Comparison of ENCODE assay signal across 8 mouse cellular contexts in the genomic region with DNA sequence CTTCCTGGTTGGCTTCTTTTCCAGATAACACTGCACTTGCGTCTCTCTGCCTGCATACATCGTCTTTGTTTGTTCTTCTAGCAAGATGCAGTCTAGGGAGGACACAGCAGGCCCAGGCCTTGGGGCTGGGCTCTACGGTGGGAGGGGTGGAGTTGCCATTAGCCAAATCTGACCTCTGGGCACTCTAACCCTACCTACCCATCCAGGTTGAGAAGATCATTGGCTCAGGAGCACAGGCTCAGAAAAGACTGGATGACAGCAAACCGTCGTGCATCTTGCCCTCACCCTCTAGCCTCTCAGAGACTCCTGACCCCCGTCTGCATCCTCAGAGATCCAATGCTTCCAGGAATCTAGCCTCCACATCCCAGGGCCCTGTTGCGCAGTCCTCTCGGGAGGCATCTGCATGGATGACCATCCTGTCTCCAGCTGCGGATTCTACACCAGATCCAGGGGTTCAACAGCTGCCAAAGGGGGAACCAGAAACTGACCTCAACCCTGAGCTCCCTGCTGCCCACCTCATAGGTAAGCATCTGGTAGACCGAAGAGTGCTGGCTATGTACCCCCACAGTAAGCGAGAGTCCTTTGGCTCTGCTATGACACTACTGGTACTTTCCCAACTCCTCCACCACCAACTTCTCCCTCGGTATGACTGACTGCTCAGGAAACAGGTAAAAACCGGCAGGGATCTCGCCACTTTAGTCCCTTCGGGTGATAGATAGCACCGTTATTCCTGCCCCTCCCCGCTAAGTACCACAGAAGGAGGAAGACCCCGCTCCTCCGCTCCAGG. TPM values are rescaled to one million over a fixed set of nuclear protein-coding genes. Genes with fewer than 3 reads are reported as not detected.
DNase-seq lines count a peak whose midpoint lies in the region; ATAC-seq and TF ChIP-seq lines count a peak whose summit lies in the region.

No protein-coding gene starts in this region.

- peaks cover 16% of the 10 kb centered on the region for H3K4me1 ChIP-seq in liver, postnatal 0 days (ENCODE audit: insufficient read depth)

- peak; percentile 27; the same call in 1 of the 2 replicates for ATAC-seq in frontal cortex, adult (ENCODE audit: low TSS enrichment)
- peak; percentile 27; the same call in 1 of the 2 replicates for ATAC-seq in liver, postnatal 0 days

- no peaks in the 10 kb centered on the region for H3K9me3 ChIP-seq in liver, postnatal 0 days (ENCODE audit: low read length)

- no peak for TF ChIP-seq CTCF in liver, postnatal 0 days (IDR thresholded peaks at IDR 0.05; ENCODE audit: low read depth)

- 34% methylated on average over 19 of the region's 19 CpGs for WGBS in liver, postnatal 0 days (ENCODE audit: insufficient replicate concordance)

- H3K27ac ChIP-seq in liver, postnatal 0 days (ENCODE audit: low read depth), result peak overlapping the region; percentile 78

- peak overlapping the region; percentile 44 for H3K4me3 ChIP-seq in liver, postnatal 0 days (ENCODE audit: low read depth, low read length)

- peak overlapping the region; percentile 80 for H3K4me2 ChIP-seq in liver, postnatal 0 days (ENCODE audit: low read depth, low read length)

- H3K27me3 ChIP-seq in liver, postnatal 0 days (ENCODE audit: insufficient read depth, low read length), result peaks cover 13% of the 10 kb centered on the region

- no peaks in the 10 kb centered on the region; the same call in 1 of the 2 replicates for H3K36me3 ChIP-seq in liver, postnatal 0 days (replicated peaks; ENCODE audit: insufficient read depth, low read length)

- peak overlapping the region; percentile 35 for H3K9ac ChIP-seq in liver, postnatal 0 days (replicated peaks)

- no peak for DNase-seq in frontal cortex, postnatal 10 days (ENCODE audit: low spot score in 2 of 2)
- DNase-seq in thymus, postnatal 0 days (ENCODE audit: low spot score), result peak; percentile 31
- no peak for DNase-seq in thymus, postnatal 25 days
- DNase-seq in liver, postnatal 0 days, result no peak
- no peak for DNase-seq in embryo, embryonic 10 days (ENCODE audit: low spot score)
- DNase-seq in urinary bladder, postnatal 4 days (ENCODE audit: low spot score in 2 of 2), result no peak
- no peak for DNase-seq in cerebellum, postnatal 10 days

- TF ChIP-seq EP300 in liver, postnatal 0 days (IDR thresholded peaks at IDR 0.05; ENCODE audit: low read depth), result no peak

RNA-seq across cellular contexts. Expression of a gene that starts 0.8 kb away (rescaled TPM):
- polyA plus RNA-seq in thymus, postnatal 0 days (2015; fragmentation: Nextera tagmentation; extraction: Ambion mirVana), result 144 and 167 TPM in 2 replicates
- 5.3 and 6.0 TPM in 2 replicates for polyA plus RNA-seq in liver, postnatal 0 days (2015; fragmentation: Nextera tagmentation; extraction: Ambion mirVana)

RNA-seq across cellular contexts. Expression of a gene that starts 6.8 kb away (rescaled TPM):
- 4.2 and 5.7 TPM in 2 replicates for polyA plus RNA-seq in thymus, postnatal 0 days (2015; fragmentation: Nextera tagmentation; extraction: Ambion mirVana)
- 0.59 and 0.75 TPM in 2 replicates for polyA plus RNA-seq in liver, postnatal 0 days (2015; fragmentation: Nextera tagmentation; extraction: Ambion mirVana)

RNA-seq across cellular contexts. Expression of a gene that starts 6.8 kb away (rescaled TPM):
- polyA plus RNA-seq in thymus, postnatal 0 days (2015; fragmentation: Nextera tagmentation; extraction: Ambion mirVana), result 35.3 and 41.8 TPM in 2 replicates
- polyA plus RNA-seq in liver, postnatal 0 days (2015; fragmentation: Nextera tagmentation; extraction: Ambion mirVana), result 41.2 and 44.2 TPM in 2 replicates

RNA-seq across cellular contexts. Expression of a gene that starts 10.1 kb away (rescaled TPM):
- 4.4 and 4.7 TPM in 2 replicates for polyA plus RNA-seq in thymus, postnatal 0 days (2015; fragmentation: Nextera tagmentation; extraction: Ambion mirVana)
- not detected in 2 replicates for polyA plus RNA-seq in liver, postnatal 0 days (2015; fragmentation: Nextera tagmentation; extraction: Ambion mirVana)

RNA-seq across cellular contexts. Expression of a gene that starts 19.2 kb away (rescaled TPM):
- 45.2 and 47.2 TPM in 2 replicates for polyA plus RNA-seq in thymus, postnatal 0 days (2015; fragmentation: Nextera tagmentation; extraction: Ambion mirVana)
- polyA plus RNA-seq in liver, postnatal 0 days (2015; fragmentation: Nextera tagmentation; extraction: Ambion mirVana), result 34.1 and 39.1 TPM in 2 replicates

Comparison
In these comparisons a context has a peak if more than half of its experiments do, and no peak if none do; other contexts are left out.
1. RNA of a gene that starts 0.8 kb away (polyA plus RNA-seq): 144 to 167 TPM in thymus, postnatal 0 days; 5.3 to 6.0 TPM in liver, postnatal 0 days; every median in the first group is over 10 times any median in the second.